Mouse (Mus musculus) bone marrow macrophage, adult 2 months (primary cell): ENCODE data around the gene Gtpbp2.

ENCODE experiments used
- CTCF ChIP-seq: IDR thresholded peaks from 2 replicates; pipeline ENCODE4 v1.5.1; 2012; ENCODE audit warnings: low read depth, mild to moderate bottlenecking, low read length, moderate library complexity
- POLR2A ChIP-seq: IDR thresholded peaks from 2 replicates; pipeline ENCODE4 v1.6.1; 2012; ENCODE audit warnings: mild to moderate bottlenecking, low read depth, low read length, borderline replicate concordance

DNA sequence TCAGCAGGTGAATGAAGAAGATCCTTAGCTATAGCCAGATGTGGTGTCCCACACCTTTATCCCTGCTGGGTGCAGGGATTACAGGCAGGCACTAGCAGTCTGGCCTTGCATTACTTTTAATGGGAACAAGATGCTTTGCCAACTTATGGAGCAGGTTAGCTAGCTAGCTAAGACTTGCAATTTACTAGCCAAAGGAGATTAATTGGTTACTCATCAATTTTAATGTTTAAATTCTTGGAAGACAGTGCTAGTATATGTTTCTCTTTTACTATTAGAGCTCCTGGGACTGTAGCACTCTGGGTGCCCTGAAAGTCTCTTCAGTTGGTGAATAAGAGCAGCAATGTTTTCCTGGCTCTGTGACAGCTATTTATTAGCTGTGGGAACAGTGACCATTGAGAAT, 45.8 kb downstream of the Gtpbp2 start:
- TF ChIP-seq POLR2A (no peak), CTCF (no peak)
